In the genomic region with DNA sequence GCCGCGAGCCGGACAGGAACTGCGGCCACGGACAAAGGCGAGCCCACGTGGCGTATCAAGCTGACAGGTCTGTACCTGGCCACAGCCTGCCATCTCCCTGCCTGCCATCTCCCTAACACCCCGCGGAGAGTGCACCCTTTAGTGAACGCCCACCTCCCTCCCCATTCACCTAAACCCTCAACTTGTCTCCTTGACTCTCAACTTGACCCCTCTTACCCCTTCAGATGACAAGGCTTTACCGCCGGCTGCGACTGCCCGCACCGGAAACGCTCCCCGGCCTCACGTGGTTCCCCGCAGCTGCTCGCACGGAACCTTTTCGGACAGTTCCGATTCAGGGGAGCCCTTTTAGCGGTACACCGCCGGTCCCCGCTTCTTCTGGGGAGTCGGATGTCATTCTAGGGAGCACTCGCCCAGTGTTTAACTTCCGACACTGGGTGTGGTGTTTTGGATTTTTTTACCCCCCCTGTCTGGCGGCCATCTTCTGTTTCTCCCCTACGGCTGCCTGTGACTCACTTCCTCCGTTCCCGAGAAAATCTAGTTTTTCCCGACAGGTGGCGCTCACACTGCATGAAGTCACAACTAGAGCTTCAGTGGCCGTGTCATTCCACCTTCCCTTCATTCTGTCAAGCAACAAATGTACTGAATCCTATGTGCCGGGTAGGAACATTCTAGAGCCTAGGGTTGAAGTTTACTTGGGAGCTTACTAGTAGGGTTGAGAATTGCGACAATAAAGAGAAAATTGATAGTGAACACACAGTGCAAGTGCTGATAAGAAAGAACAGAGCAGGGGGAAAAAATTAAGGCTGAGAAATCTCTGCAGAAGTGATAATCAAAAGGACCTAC, we compare ENCODE assay signal across 8 mouse cellular contexts. TPM values are rescaled to one million over a fixed set of nuclear protein-coding genes. Genes with fewer than 3 reads are reported as not detected.
DNase-seq lines count a peak whose midpoint lies in the region; ATAC-seq lines count a peak whose summit lies in the region.

Gene Gm20390 (minus strand): TSS at position 289 of the 843 bp plus-strand sequence.
Gene Nme1 (minus strand): TSS at position 517 of the 843 bp plus-strand sequence.

- peak; percentile 93 for ATAC-seq in megakaryocyte progenitor cell, adult 5-6 weeks (replicated peaks; ENCODE audit: poor library complexity)

- peak; percentile 98 for DNase-seq in adipocyte (ENCODE audit: low spot score)
- peak; percentile 98 for DNase-seq in embryo, embryonic 10 days (ENCODE audit: low spot score)
- DNase-seq in gastrocnemius, postnatal 10 days, result peak; percentile 93
- peak; percentile 100 for DNase-seq in induced T-regulatory cell, adult 2 months (ENCODE audit: low read depth)
- DNase-seq in left cerebral cortex, adult 9 months (ENCODE audit: low spot score in 2 of 2), result peak; percentile 94 to 99
- peak; percentile 96 for DNase-seq in right cerebral cortex, postnatal 14 days
- DNase-seq in urinary bladder, postnatal 36 days (ENCODE audit: low spot score in 2 of 2), result peak; percentile 94 to 96

RNA-seq across cellular contexts. Expression of gene Gm20390, which starts in this region (rescaled TPM):
- 10 to 100 TPM; 30.2 to 31.3 TPM for total RNA-seq in gastrocnemius, postnatal 10 days (2021)
- 43.7 and 97.0 TPM in 2 replicates for total RNA-seq in megakaryocyte progenitor cell, adult 5-6 weeks (2015)
- not detected in 2 replicates for total RNA-seq in megakaryocyte progenitor cell, adult 5-6 weeks (2017)

RNA-seq across cellular contexts. Expression of gene Nme1, which starts in this region (rescaled TPM):
- 10 to 100 TPM; 22.9 to 23.3 TPM for total RNA-seq in gastrocnemius, postnatal 10 days (2021)
- total RNA-seq in megakaryocyte progenitor cell, adult 5-6 weeks (2015), result 198 and 211 TPM in 2 replicates
- total RNA-seq in megakaryocyte progenitor cell, adult 5-6 weeks (2017), result 202 and 219 TPM in 2 replicates

Comparison
In these comparisons a context has a peak if more than half of its experiments do, and no peak if none do; other contexts are left out.
1. Peak in every context shown above with its lines: DNase-seq and ATAC-seq.
2. RNA of gene Nme1 (total RNA-seq): 198 to 219 TPM in megakaryocyte progenitor cell, adult 5-6 weeks; 22.9 to 23.3 TPM in gastrocnemius, postnatal 10 days; every median in the first group is over 4 times any median in the second.